Mouse (Mus musculus): ENCODE measurements at regions not wholly inside any gene's neighbourhood (a gene's known extent, or its start where the extent isn't known, plus 50 kb on each side); places are given as distances from the start of the nearest gene placed in this dataset.

GRCm38 (mm10) chr1:71807586-71807985, 154.6 kb upstream of the Fn1 start:
- H3K27ac ChIP-seq (ENCODE audit: low read depth), result no peak overlapping the region
- no peak overlapping the region for H3K9ac ChIP-seq
- no peak overlapping the region for H3K4me2 ChIP-seq
- H3K9me3 ChIP-seq (ENCODE audit: low read depth, low read length), result no peaks in the 10 kb centered on the region
- no peak overlapping the region for H3K4me3 ChIP-seq (ENCODE audit: low read depth, low read length)
- H3K36me3 ChIP-seq (ENCODE audit: insufficient read depth), result no peaks in the 10 kb centered on the region
- ATAC-seq (ENCODE audit: insufficient read depth) (no peak), DNase-seq (peak; percentile 78)
- H3K4me1 ChIP-seq (ENCODE audit: insufficient read depth), result peaks cover 4% of the 10 kb centered on the region; the same call in 1 of the 2 replicates
- no peak for TF ChIP-seq CTCF (IDR thresholded peaks at IDR 0.05; ENCODE audit: low read depth)
- WGBS, result 20% methylated on average over 4 of the region's 4 CpGs
- no peaks in the 10 kb centered on the region for H3K27me3 ChIP-seq (ENCODE audit: insufficient read depth, low read length)

GRCm38 (mm10) chr1:71801283-71802066, 148.5 kb upstream of the Fn1 start:
- TF ChIP-seq CTCF (IDR thresholded peaks at IDR 0.05; ENCODE audit: low read depth), result no peak
- Histone ChIP-seq H3K9ac (no peak overlapping the region), H3K4me3 (ENCODE audit: low read depth, low read length) (no peak overlapping the region), H3K27me3 (ENCODE audit: insufficient read depth, low read length) (no peaks in the 10 kb centered on the region), H3K27ac (ENCODE audit: low read depth) (no peak overlapping the region), H3K36me3 (ENCODE audit: insufficient read depth) (no peaks in the 10 kb centered on the region), H3K4me2 (no peak overlapping the region), H3K4me1 (ENCODE audit: insufficient read depth) (peaks cover 4% of the 10 kb centered on the region), H3K9me3 (ENCODE audit: low read depth, low read length) (no peaks in the 10 kb centered on the region)
- WGBS, result 38% methylated on average over 9 of the region's 9 CpGs
- DNase-seq, result peak; percentile 48
- no peak for ATAC-seq (ENCODE audit: insufficient read depth)

- peak; percentile 47; the same call in 1 of the 2 replicates for ATAC-seq (ENCODE audit: insufficient read depth)
- Histone ChIP-seq H3K9me3 (ENCODE audit: low read depth, low read length) (no peaks in the 10 kb centered on the region), H3K9ac (no peak overlapping the region), H3K36me3 (ENCODE audit: insufficient read depth) (no peaks in the 10 kb centered on the region), H3K4me1 (ENCODE audit: insufficient read depth) (peaks cover 4% of the 10 kb centered on the region), H3K27me3 (ENCODE audit: insufficient read depth, low read length) (no peaks in the 10 kb centered on the region), H3K27ac (ENCODE audit: low read depth) (no peak overlapping the region), H3K4me2 (no peak overlapping the region), H3K4me3 (ENCODE audit: low read depth, low read length) (no peak overlapping the region)
- WGBS, result 32% methylated on average over 2 of the region's 2 CpGs
- peak; percentile 71 for DNase-seq
- TF ChIP-seq CTCF (IDR thresholded peaks at IDR 0.05; ENCODE audit: low read depth), result no peak
Observed at GRCm38 (mm10) chr1:71800581-71800980, 147.6 kb upstream of the Fn1 start.

GRCm38 (mm10) chr1:71798636-71799035, 145.6 kb upstream of the Fn1 start:
- DNase-seq (no peak), ATAC-seq (ENCODE audit: insufficient read depth) (no peak)
- no peak overlapping the region for H3K4me3 ChIP-seq (ENCODE audit: low read depth, low read length)
- H3K9me3 ChIP-seq (ENCODE audit: low read depth, low read length), result no peaks in the 10 kb centered on the region
- 59% methylated on average over 9 of the region's 9 CpGs for WGBS
- TF ChIP-seq CTCF (IDR thresholded peaks at IDR 0.05; ENCODE audit: low read depth), result no peak
- no peak overlapping the region for H3K4me2 ChIP-seq
- no peaks in the 10 kb centered on the region for H3K27me3 ChIP-seq (ENCODE audit: insufficient read depth, low read length)
- H3K9ac ChIP-seq, result no peak overlapping the region
- H3K4me1 ChIP-seq (ENCODE audit: insufficient read depth), result peaks cover 4% of the 10 kb centered on the region
- no peak overlapping the region for H3K27ac ChIP-seq (ENCODE audit: low read depth)
- no peaks in the 10 kb centered on the region for H3K36me3 ChIP-seq (ENCODE audit: insufficient read depth)

GRCm38 (mm10) chr1:71788408-71788807, 135.4 kb upstream of the Fn1 start:
- H3K27me3 ChIP-seq (ENCODE audit: insufficient read depth, low read length), result no peaks in the 10 kb centered on the region
- H3K9me3 ChIP-seq (ENCODE audit: low read depth, low read length), result no peaks in the 10 kb centered on the region
- no peak overlapping the region for H3K27ac ChIP-seq (ENCODE audit: low read depth)
- 40% methylated on average over 1 of the region's 1 CpGs for WGBS
- H3K9ac ChIP-seq, result no peak overlapping the region
- ATAC-seq (ENCODE audit: insufficient read depth), result no peak
- H3K36me3 ChIP-seq (ENCODE audit: insufficient read depth), result no peaks in the 10 kb centered on the region
- no peak overlapping the region for H3K4me3 ChIP-seq (ENCODE audit: low read depth, low read length)
- DNase-seq, result no peak
- no peak for TF ChIP-seq CTCF (IDR thresholded peaks at IDR 0.05; ENCODE audit: low read depth)
- no peak overlapping the region for H3K4me2 ChIP-seq
- no peaks in the 10 kb centered on the region for H3K4me1 ChIP-seq (ENCODE audit: insufficient read depth)

GRCm38 (mm10) chr1:71784880-71785279, 131.9 kb upstream of the Fn1 start:
- WGBS, result 87% methylated on average over 2 of the region's 2 CpGs

GRCm38 (mm10) chr1:71778292-71778691, 125.3 kb upstream of the Fn1 start:
- no peaks in the 10 kb centered on the region for H3K4me1 ChIP-seq (ENCODE audit: insufficient read depth)
- 92% methylated on average over 8 of the region's 8 CpGs for WGBS
- no peaks in the 10 kb centered on the region for H3K27me3 ChIP-seq (ENCODE audit: insufficient read depth, low read length)
- ATAC-seq (ENCODE audit: insufficient read depth) (no peak), DNase-seq (no peak)
- no peak for TF ChIP-seq CTCF (IDR thresholded peaks at IDR 0.05; ENCODE audit: low read depth)
- no peaks in the 10 kb centered on the region for H3K36me3 ChIP-seq (ENCODE audit: insufficient read depth)
- no peak overlapping the region for H3K4me3 ChIP-seq (ENCODE audit: low read depth, low read length)
- H3K9ac ChIP-seq, result no peak overlapping the region
- no peak overlapping the region for H3K4me2 ChIP-seq
- no peaks in the 10 kb centered on the region for H3K9me3 ChIP-seq (ENCODE audit: low read depth, low read length)
- no peak overlapping the region for H3K27ac ChIP-seq (ENCODE audit: low read depth)

More at GRCm38 (mm10) chr1:71784880-71785279, 131.9 kb upstream of the Fn1 start:
- Histone ChIP-seq H3K4me3 (ENCODE audit: low read depth, low read length) (no peak overlapping the region), H3K27me3 (ENCODE audit: insufficient read depth, low read length) (no peaks in the 10 kb centered on the region), H3K4me1 (ENCODE audit: insufficient read depth) (no peaks in the 10 kb centered on the region), H3K9ac (no peak overlapping the region), H3K36me3 (ENCODE audit: insufficient read depth) (no peaks in the 10 kb centered on the region), H3K4me2 (no peak overlapping the region), H3K27ac (ENCODE audit: low read depth) (no peak overlapping the region), H3K9me3 (ENCODE audit: low read depth, low read length) (no peaks in the 10 kb centered on the region)
- DNase-seq (no peak), ATAC-seq (ENCODE audit: insufficient read depth) (no peak)
- TF ChIP-seq CTCF (IDR thresholded peaks at IDR 0.05; ENCODE audit: low read depth), result no peak

All from lung, embryonic 14.5 days (tissue).